Mouse (Mus musculus): ENCODE data around the gene Gpx3.

DNA sequence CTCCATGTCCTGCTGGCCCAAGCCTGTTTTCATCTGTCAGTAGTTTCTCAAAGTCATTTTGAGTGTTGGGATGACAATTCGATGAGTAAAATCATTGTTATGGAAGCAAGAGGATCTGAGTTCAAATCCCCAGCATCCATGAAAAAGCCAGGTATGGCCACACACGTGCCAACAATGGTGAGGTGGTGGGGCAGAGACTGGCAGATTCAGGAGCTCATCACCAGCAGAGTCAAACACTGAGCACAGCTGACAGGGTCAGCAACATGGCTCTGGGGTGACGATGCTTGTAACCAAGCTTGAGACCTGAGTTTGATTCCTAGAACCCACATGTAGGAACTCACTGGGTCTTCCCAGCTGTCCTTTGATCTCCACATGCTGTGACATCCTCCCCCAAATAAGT, 2.8 kb downstream of the Gpx3 start:
- TF ChIP-seq CTCF (IDR thresholded peaks at IDR 0.05), result no peak
- no peak for TF ChIP-seq EP300 (IDR thresholded peaks at IDR 0.05)
